Mouse (Mus musculus): ENCODE data around the gene Lzts3.

The Lzts3 gene

DNA sequence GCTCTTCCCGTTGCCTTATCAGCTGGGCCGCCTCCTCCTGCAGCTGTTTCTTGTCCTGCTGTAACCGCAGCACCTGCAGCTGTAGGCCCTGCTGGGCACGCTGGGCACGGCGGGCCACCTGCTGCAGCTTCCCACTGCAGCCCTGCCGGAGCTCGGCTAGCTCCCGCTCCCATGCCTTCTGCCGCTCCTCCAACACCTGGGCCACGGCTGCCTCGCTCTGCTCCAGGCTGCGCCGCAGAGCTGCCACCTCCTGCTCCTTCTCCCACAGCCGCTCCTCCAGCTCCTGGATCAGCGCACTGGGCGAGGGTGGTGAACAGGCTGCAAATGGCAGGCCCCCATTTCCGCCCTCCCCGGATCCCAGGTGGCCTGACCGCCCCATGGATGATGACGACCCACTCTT lies 6.8 kb downstream of the Lzts3 start:
- CTCF ChIA-PET: interaction anchor here (0.5 kb wide), 1 partner anchor 312 kb away, joined by 3 read pairs; no protein-coding TSS in a partner anchor

GRCm38 (mm10) chr2:130634739-130635411 lies 7.7 kb downstream of the Lzts3 start:
- CTCF ChIA-PET: no interaction called here

GRCm38 (mm10) chr2:130634006-130634738 lies 8.4 kb downstream of the Lzts3 start:
- CTCF ChIA-PET: no interaction called here

DNA sequence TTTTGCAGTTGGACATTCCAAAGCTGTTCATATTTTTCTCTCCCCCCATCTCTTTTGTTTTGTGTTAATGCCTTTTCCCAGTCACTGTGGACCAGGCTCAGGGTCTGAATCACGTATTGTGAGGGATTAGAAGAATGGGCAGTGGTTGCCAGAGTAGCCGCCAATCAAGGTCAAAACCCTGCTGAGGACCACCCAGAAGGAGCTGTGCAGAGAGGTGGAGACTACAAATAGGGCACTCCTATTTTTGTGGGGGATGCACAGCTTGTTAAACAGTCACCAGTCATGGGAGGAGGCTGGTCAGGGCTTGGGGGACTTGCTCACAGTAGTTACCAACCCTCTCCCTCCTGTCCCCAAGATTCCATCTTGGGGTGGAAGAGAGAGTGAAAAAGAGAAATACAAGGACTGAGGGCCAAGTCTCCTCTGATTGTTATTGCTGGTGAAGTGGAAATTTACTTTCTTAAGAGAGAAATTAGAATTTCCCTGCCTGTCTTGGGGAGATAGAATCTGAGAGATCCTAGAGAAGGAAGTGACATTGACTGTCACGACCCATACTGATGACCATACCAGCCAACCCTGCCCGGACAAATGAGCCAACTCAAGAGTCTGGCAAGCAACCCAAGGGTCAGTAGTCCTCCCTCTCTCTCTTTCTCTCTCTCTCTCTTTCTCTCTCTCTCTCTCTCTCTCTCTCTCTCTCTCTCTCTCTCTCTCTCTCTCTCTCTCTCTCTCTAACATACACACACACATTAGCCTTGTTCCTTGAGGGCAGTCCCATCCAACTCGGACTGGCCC lies 9.5 kb downstream of the Lzts3 start:
- CTCF ChIA-PET: no interaction called here

GRCm38 (mm10) chr2:130632416-130632815 lies 10.2 kb downstream of the Lzts3 start:
- CTCF ChIA-PET: no interaction called here

- CTCF ChIA-PET: no interaction called here
Measured at GRCm38 (mm10) chr2:130629839-130630203, 12.8 kb downstream of the Lzts3 start, which contains the start of the genes Fastkd5 and Ubox5. Fastkd5 (minus strand) TSS chr2:130630027. Ubox5 (minus strand) TSS chr2:130630038.

GRCm38 (mm10) chr2:130629080-130629838 lies 13.3 kb downstream of the Lzts3 start:
- CTCF ChIA-PET: no interaction called here

DNA sequence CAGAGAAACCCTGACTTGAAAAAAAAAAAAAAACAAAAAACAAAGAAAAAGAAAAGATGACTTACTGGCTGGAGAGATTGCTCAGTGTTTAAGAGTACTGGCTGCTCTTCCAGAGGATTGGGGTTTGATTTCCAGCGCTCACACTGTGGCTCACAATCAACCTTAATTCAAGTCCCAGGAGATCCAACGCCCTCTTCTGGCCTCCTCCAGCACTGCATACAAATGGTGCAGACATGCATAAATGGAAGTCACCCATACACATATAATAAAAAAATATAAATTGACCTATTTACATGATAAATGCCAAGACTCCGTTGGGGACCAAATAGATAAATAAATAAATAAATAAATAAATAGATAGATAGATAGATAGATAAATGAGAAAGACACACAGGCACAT lies 14.2 kb downstream of the Lzts3 start:
- CTCF ChIA-PET: no interaction called here

DNA sequence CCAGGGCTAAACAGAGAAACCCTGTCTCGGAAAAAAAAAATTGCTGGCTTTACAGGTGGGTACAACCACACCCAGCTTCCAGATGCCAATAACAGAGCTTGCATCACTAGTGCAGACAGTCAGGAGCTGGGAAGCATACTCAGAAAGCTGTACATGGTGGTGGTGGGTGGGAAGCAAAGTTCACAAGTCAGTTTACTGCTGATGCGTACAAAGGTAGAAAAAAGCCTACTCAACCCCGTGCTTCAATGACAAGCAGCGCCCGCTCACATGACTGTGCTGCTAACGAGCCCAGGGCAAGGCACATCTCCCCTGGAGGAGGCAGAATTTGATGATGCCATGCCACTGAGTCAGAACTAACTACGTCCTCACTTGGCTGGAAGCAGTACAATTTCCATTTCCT lies 23.6 kb downstream of the Lzts3 start:
- CTCF ChIA-PET: interaction anchor here (1.0 kb wide), 1 partner anchor 30 kb away, joined by 3 read pairs; no protein-coding TSS in a partner anchor

DNA sequence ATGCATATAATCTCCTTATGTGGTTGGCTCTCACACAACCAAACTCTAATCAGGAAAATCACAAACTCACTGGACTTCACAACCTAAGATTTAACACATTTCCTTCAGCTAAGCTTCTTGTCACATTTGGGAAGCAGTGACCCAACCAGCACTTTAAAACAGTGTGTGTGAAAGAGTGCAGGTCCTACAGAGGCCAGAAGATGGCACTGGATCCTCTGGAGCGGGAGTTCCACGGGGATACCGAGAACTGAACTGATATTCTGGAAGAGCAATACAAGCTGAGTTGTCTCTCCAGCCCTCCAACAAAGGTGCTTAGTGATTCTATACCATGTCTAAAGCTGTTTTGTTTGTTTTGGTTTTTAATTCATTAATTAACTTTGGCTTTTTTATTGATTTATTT lies 29.5 kb downstream of the Lzts3 start:
- CTCF ChIA-PET: no interaction called here

GRCm38 (mm10) chr2:130602195-130602594 lies 40.4 kb downstream of the Lzts3 start:
- CTCF ChIA-PET: no interaction called here

GRCm38 (mm10) chr2:130598399-130598798 lies 44.2 kb downstream of the Lzts3 start:
- CTCF ChIA-PET: no interaction called here

DNA sequence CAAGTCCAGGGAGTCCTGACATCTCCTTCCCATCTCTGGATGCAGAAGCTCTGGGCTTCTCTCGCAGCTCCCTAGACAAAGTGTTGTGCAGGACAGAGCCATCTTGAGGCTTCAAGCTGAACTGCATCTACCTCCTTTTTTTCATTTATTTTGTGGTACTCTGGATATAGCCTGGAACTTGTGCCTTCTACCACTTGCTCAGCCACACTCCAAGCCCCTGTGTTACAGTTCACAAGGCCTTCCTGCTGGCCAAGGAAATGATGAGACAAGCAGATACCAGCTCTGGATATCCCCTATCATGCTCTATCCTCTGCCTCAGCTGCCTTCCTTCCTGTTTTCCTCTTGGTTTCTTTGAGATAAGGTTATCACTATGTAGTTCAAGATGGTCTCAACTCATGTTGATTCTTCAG lies 45.0 kb downstream of the Lzts3 start:
- CTCF ChIA-PET: interaction anchor here (1.0 kb wide), 1 partner anchor 209 kb away, joined by 3 read pairs; no protein-coding TSS in a partner anchor

DNA sequence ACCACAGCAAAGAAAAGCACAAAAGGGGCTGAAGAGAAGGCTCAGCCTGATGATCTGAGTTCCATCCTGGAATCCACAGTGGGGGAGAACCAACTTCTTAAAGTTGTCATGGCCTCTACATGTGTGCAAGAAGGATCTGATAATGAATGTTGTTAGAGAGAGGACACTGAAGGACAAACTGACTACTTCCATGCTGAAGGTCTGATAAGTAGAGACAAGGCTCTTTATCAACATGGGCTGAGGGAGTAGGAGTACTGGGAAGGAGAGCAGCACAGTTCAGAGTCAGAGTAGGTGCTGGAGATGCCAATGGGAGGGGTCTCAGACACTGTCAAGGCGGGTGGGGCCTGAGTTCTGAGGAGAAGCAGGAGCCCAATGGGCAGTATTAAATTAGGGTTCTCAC lies 47.0 kb downstream of the Lzts3 start:
- CTCF ChIA-PET: no interaction called here

GRCm38 (mm10) chr2:130591016-130591415 lies 51.6 kb downstream of the Lzts3 start:
- CTCF ChIA-PET: no interaction called here

GRCm38 (mm10) chr2:130589761-130590160 lies 52.8 kb downstream of the Lzts3 start:
- CTCF ChIA-PET: no interaction called here

GRCm38 (mm10) chr2:130589157-130589556 lies 53.4 kb downstream of the Lzts3 start:
- CTCF ChIA-PET: no interaction called here

DNA sequence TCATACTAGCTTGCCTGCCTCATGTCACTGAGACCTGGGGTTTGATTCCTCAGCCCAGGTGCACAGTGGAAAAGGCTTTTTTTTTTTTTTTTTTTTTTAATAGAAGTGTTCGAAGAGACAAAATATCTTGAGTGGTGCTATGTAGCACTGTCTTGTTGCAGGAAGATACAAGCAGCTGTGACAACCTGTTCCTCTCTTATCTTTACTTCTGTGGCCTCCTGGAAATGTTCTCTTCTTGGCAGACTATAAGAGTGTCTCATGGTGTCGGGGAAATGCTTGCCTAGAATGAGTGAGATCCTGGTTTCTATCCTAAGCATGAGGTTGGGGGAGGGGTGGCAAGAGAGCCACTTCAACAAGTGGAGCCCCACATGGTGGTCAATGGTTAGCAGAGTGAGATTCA lies 54.2 kb downstream of the Lzts3 start:
- CTCF ChIA-PET: no interaction called here

DNA sequence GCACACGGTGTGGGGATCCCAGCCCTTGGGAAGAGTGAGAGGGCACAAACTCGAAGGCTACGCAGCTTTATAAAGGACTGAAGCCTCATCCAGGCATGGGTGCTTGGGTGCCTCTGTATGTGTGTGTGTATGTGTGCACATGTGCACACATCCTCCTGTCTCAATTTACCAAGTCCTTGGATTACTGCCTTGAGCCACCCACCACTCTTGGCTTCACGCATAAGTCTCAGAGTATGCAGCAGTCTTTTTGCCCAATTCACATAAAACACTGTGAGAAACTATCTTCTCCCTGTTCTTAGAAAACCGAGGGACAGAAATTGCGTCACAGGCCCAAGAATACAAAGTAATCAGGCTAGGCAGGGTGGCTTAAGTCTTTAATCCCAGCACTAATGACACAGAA lies 56.6 kb downstream of the Lzts3 start:
- CTCF ChIA-PET: no interaction called here

- CTCF ChIA-PET: no interaction called here
Measured at GRCm38 (mm10) chr2:130583902-130584560, 58.6 kb downstream of the Lzts3 start.

All from spleen, embryonic (tissue).